Mouse (Mus musculus): ENCODE results near the gene Hint1.

- TF ChIP-seq CTCF (IDR thresholded peaks at IDR 0.05; ENCODE audit: control insufficient read depth, insufficient read depth, low read length) (no peak), POLR2A (IDR thresholded peaks at IDR 0.05; ENCODE audit: borderline replicate concordance, control insufficient read depth, low read depth, low read length) (no peak)
Observed at GRCm38 (mm10) chr11:54839696-54840095, 26.5 kb upstream of the Hint1 start.
